Mouse (Mus musculus) urinary bladder, postnatal 25 days (tissue): ENCODE measurements around the gene Esyt3.

Experiments
- DNase-seq: peaks from one replicate; pipeline ENCODE4 v3.0.0; 2022; ENCODE audit warnings: low spot score

The Esyt3 gene

DNA sequence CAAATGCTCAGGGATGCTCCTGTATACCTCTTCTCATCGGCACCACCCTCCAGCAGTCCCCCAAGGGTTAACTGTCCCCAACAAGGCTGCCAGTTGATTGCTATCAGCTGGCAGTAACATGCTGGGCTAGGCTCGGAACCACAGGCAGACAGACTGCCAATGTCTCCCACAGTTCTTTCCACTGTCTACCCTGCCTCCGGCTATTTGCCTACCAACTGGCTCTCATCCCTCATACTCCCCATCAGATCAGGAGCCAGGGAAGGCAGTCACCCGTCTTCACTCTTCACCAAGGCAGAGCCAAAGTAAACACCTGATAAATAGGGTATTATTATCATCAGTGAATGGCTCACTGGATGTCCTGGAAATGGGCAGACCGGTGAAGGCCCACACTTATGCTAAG is 3.6 kb downstream of the Esyt3 start:
- DNase-seq: no peak

DNA sequence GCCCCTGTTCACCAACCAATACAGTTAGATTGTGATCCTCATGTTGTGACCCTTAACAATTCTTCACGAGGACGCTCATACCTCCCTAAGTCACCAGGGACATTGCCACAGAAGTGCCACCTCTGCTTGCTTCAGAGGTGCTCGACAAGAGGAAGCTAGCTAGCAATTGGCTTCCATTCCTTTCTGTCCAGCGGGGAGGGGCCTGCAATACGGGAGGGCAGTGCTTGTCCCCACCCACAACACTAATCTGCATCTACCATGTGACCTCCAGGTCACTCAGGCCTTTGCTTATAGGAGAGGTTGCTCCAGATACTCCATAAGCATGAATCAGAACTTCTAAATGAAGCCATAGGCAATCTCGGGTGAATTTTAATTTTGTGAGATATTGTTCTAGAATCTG is 5.0 kb downstream of the Esyt3 start:
- DNase-seq: no peak

DNA sequence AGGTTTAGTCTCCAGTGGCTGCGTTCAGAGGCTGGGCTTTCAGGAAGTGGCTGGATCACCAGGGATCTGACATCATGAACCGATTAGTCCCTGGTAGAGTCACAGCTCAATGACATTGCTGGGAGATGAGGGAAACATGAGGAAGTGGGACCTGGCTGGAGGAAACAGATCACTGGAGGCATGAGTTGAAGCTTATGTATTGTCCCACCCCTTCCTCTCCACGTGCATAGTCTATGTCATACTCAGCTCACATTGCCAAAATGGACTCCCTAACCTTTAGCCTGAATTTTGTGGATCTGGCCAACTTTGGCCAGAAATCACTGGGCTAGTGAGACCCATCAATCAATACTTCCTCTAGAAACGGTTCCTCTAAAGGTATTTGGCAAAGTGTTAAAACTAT is 5.4 kb downstream of the Esyt3 start:
- DNase-seq: no peak

DNA sequence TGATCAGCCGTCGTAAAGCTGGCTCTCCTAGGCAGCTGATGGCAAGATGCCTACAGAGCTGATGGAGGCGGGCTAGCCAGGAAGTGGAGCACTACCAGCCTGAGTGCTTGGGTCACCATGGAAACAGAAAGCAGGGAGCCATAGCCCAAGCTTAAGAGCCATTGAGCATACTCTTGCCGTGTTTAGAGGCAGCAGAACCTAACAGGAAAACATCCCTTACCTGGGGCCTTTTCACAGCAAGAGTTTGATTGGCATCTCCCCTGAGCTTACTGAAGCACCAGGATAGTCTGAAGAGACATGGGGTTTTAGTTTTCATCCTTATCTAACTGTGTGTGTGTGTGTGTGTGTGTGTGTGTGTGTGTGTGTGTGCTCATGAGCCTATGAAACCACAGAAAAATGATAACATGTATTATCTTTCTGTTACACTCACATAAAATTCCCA is 13.0 kb downstream of the Esyt3 start:
- DNase-seq: no peak

DNA sequence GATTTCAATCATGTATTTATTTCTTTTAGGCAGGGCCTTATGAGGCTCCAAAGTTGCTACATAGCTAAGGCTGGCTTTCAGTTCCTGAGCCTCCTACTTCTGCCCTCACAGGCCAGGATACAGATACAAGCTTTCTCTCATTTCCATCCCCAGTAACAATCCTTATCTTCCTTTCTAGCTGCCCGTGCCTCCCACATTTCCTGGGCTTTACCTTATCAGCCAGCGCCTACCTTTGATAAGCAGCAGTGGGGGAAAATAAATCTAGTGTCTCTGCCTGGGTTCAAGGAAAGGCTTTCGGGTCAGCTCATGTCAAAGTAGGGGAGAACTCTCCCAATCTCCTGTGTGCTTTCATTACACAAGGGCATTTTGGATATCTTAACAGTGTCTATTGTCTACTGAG is 16.8 kb downstream of the Esyt3 start:
- no peak for DNase-seq

DNA sequence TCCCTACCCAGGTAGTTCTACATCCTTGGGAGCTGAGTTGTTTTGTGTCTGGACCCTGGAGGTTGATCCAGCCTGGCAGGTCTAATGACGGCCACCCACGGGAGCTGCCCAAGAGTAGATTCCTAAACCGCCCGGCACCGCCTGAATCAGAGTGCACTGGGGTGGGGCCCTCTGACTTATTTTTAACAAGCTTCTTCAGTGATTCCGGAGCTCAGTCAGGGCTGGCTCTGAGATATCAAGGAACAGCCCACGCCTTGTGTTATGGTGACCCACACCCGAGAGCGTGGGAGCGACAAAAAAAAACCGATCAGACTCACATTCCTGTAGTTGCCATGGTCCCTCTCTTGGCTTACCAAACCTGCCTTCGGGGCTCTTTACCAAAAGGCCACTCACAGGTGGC is 18.2 kb downstream of the Esyt3 start:
- no peak for DNase-seq

DNA sequence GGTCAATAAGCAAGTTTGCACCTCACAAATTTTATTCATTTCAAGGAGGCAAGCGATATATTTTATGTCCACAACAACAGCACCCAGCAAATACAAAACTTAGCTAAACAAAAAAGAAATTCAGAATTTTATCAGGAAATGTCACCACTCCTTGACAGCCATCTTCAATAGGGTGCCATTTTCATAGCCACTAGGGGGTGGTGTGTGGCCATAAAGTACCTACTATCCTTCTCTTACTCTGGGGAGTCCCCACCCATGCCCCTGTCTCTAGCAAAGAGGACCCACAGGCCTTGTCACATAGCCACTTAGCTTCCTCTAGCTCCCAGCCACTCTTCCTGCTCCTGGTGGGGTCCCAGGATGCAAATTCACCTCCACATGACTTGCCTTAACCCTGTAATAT is 19.2 kb downstream of the Esyt3 start:
- DNase-seq: no peak

DNA sequence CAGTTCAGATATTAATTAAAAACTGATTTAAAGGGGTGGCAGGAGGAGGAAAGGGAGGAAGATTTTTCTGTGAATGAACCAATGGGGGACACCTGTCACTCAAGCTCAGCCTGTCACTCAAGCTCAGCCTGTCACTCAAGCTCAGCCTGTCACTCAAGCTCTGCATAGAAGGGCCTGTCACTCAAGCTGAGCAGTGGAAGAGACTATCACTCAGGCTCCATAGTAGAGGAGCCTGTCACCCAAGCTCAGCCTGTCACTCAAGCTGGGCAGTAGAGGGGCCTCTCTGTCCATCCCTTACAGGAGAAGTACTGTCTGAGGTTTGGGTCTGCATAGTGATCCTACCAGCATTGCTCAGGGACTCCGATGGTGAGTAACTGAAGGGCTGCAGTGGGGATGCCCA is 20.1 kb downstream of the Esyt3 start:
- no peak for DNase-seq

DNA sequence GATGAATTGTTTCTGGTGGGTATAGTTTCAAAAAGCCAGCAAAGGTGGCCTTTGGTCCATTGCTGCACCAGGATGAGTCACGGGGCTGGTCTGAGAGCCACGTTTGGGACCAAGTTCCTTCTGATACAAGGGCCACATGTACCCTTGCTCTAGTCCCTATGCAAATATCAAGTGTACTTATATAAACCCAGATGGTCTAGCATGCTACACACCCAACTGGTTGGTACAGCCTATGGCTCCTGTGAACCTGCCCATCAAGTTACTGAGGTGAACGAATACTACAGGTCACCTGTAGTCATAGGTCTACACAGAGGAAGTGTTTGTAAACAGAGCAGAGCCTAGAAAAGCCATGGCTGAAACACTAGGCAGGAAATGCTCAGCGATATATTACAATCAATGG is 21.8 kb downstream of the Esyt3 start:
- DNase-seq: no peak

DNA sequence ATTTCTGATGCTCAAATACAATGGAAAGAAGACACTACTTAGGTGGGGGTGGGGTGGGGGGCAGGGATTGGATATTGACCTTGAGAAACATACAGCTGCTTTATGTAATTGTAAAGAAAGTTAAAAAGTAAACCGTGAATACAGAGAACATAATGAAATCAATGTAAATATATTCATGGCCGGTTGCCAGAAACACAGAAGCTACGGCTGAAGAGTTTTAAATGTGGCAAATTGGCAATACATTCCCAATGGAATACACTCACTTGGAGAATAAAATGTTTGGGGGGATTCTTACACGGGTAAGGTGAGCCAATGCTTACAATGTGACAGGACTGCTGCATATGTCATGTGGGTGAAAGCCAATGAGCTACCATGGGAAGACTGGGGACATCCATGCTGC is 31.5 kb downstream of the Esyt3 start:
- no peak for DNase-seq

DNA sequence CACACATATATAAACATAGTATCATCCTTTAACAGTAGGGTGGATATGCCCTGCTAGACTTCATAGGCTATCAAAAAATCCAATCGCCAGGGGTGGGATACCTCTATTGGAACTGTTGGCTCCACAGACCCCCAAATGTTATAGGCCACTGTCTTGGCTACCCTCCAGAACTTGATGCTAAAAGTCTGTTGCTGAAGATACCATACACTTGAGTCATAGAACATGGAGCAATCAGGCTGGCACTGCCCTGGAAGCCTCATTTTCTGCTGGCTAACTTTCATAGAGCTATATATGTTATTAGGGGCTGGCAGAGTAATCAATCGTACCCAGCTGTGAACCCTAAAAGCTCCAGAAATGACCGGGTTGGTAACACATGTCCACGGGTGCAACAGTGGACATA is 32.4 kb downstream of the Esyt3 start:
- no peak for DNase-seq

DNA sequence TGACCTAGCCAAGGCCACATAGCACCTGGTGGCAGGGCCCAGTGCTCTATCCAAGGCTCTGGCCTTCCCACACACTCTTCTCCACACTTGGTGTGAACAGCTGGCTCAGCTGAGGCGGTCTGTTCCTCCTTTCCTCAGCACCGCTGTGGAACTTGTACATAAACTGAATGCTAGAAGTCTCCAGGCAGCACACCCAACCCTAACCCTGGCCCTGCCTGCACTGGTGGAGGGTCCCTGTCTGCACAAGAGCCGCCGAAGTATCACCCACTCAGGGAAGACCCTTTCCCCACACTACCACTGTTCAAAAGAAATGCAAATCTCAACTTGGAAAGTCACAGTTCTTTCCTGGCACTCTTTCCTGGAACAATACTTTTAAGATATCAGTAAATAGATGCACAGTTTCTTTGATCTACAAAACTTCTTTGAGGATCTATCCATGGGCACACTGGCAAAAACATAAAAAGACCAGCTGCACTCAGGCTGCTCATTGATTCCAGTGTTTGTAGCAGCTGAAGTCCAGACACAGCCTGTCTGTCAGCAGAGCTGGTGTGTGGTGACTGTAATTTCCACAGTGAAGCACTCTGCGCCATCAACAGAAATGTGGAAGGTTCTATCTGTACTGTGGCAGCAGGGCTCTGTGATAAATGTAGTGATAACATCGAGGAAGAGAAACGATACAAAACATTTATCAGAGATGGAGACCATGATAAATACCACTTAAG is 33.0 kb downstream of the Esyt3 start:
- no peak for DNase-seq

DNA sequence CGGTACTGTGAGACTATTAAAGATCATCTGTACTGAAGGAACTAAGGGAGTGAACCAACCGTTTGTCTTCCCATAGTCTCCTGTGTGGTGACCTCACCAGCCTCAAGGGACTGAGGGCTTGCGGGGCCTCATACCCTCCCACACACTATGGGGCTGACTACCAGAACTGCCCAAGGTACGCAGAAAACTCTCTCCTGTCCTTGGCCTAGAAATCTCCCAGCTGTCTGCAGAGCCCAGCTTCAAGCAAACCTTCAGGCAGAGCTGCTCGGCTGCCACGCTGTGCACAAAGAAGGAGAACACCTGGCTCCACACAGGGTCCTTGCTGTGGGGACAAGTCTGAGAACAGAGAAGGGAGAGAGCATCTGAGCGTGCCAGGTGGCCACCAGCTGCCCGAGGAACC is 38.4 kb downstream of the Esyt3 start:
- DNase-seq: no peak

DNA sequence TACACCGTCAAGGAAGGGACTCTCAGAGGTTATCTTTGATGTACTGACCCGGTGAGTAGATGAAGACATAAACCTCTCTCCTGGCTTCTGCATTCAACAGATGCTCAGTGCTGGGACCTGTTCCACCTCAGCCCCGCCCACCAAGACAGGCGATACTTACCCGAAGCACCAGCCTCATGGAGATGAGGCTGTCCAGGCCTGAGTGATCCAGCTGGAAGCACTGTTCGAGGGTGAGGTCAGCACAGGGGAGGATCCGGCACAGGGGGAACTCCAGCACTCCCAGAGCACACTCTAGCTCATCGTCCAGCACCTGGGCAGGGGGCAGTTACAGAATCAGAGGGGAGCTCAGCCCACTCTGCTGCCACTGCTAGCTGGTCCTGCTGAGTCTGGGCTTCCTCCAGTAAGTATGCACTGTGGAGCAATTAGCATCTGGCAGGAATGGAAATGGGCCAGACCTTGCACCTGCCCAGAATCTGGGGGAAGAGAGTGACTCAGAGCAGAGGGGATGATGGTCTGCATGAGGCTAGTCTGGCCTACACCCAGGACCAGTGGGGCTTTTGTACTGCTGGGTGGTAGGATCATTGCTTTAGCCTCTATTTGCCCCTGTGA is 38.9 kb downstream of the Esyt3 start:
- DNase-seq: no peak

DNA sequence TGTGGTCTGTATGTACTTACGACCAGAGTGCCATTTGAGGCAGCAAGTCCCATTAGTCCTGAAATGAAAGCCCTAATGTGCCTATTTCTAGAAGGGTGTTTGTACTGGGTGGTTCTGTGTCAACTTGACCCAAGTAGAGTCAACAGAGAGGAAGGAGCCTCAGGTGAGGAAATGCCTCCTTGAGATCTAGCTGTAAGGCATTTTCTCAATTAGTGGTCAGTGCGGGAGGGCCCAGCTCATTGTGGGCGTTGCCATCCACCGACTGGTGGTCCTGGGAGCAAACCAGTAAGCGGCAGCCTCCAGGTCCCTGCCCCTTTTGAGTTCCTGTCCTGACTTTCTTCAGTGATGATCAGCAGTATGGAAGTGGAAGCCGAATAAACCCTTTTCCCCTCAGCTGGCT is 52.1 kb downstream of the Esyt3 start:
- DNase-seq: no peak

DNA sequence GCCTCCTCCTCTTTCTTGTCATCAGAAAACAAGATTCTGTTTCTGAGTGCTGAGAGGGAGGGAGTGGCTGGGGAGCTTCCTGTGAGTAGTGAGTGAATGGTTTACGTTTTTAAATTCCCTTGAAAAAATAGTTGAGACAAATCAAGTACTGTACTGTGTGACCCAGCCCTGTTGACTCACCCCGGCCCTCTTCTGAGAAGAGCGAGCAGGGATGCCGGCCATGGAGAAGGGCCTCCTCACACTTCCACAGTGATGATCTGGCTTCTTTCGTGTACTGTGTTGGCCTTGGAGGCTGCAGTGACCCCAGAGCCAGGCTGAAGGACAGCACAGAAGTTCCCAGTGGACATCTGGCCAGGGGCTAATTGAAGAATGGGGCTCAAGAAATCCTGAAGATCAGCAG is 54.1 kb downstream of the Esyt3 start:
- no peak for DNase-seq
